Mouse (Mus musculus) embryo, embryonic 10.5 days (tissue): Measurements from ENCODE around the gene Chst3.
"Not testable (repeated sequence)": the region's sequence is repeated elsewhere in the genome, so short reads cannot be mapped to it uniquely, and the experiment has no call there.

Source experiments
- DNase-seq: peaks from one replicate; pipeline ENCODE4 v3.0.0-alpha.2; 2015; ENCODE audit warnings: low spot score

Chst3 gene

DNA sequence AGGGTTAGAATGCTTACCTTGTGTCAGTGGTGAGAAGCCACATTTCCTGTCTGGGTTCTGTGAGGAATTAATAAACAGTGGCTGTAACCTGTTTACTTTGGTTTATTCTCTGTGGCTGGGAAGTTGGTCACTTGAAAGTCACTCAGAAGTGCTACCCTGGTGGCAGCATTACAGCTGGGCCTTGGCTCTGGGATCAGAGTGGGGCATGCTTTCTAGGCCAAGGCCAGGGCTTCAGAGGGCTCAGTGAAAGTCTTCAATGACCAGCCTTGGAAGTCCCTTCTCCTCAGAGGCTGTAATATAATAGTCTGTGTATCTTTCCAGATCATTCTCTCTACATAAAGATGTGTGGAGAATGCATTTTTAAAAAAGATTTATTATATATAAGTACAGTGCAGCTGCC is 63.0 kb downstream of the Chst3 start:
- no peak for DNase-seq

DNA sequence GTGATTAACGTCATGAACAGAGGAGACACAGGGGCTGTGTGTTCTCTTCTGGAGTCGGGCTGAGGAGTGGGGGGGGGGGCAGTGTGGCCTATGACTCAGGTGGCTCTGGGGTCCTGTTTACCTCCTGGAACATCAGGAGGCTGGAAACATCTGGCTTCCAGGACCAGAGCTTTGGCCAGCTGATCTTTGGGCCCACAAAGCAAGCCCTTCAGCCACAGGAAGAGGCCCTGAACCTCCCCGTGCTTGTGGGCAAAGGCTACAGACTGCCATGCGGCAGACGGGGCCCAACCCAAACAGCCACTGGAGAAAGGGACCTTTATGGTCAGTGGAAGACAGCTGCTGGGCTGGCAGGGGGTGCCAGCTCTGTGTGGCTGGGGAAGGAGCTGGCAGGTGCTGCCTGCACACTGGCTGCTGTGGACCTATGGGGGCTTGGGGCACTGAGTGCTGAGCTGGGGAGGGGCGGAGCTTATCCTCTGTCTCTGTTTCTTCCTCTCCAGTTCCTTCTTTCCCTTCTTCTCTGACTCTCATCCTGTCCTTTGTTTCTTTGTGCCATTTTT is 67.9 kb downstream of the Chst3 start:
- no peak for DNase-seq

DNA sequence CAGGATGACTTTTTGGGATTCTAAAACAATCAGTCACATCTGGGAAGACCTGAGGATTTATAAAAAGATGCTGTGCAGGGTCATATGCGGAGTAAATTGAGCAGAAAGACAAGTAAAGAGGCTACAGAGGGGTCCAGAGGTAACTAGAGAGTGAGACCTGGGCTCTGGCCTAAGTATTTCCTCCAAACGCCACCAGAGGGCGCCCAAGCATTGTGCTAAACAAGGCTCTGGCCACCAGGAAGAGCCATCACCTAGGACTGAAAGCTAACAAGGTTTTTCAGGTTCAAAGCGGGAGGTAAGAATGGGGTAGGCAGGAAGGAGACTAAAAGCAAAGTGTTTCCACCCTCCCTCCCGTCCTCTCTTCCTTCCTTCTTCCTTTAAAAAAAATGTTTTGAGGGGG is 71.0 kb downstream of the Chst3 start:
- peak; percentile 92 for DNase-seq

GRCm38 (mm10) chr10:60147510-60148047 is 71.5 kb downstream of the Chst3 start:
- DNase-seq, result not testable (repeated sequence)

GRCm38 (mm10) chr10:60141656-60142160 is 77.4 kb downstream of the Chst3 start:
- no peak for DNase-seq

GRCm38 (mm10) chr10:60140751-60141150 is 78.3 kb downstream of the Chst3 start:
- DNase-seq, result no peak

GRCm38 (mm10) chr10:60138680-60139079 is 80.4 kb downstream of the Chst3 start:
- no peak for DNase-seq

GRCm38 (mm10) chr10:60136935-60137334 is 82.1 kb downstream of the Chst3 start:
- DNase-seq, result no peak

- DNase-seq, result not testable (repeated sequence)
These were observed 83.0 kb downstream of the Chst3 start for GRCm38 (mm10) chr10:60136010-60136409.

DNA sequence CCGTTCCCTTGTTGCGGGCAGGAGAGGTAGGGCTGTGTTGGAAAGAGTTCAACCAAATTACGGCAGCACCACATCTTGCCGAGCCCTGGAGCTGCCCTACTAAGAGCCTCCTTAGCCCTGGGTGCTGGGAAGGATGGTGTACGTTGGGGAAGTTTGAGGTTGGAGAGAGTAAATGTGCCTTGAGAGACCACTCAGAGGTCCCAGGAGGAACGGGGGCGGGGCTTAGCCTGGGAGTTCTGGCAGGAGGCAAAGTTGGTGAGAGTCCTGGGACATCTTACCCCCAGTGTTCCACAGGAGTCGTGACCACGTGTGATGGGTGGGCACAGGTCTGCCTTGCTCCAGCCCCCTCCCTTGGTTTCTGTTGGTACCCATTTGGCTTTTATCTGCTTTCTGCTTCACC is 84.9 kb downstream of the Chst3 start:
- no peak for DNase-seq

DNA sequence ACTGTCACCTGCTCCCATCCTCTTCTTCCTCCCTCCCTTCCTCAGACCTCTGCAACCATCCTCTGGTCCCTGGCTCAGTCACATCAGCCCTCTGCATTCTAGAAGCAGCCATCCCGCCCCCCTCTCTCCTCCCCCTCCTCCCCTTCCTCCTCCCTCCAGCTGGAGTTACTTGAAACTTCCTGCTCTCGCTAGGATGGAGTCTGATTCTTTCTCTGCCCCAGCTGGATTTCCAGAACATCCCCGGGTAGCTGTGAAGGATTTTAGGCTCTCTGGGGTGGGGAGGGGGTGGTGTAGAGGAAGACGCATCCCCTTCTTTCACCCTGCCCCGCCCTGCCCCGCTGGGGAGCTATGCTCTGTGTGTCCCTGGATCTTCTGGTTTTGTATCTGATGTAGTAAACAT is 85.6 kb downstream of the Chst3 start:
- peak; percentile 45 for DNase-seq
